Mouse (Mus musculus): ENCODE results near the gene Pam.

Pam gene

GRCm38 (mm10) chr1:98042425-98042824, 53.0 kb downstream of the Pam start:
- DNase-seq (ENCODE audit: low read depth, low spot score): no peak

- DNase-seq (ENCODE audit: low read depth, low spot score): peak; percentile 93
Measured at GRCm38 (mm10) chr1:98038252-98038651, 57.2 kb downstream of the Pam start.

- DNase-seq (ENCODE audit: low read depth, low spot score): peak; percentile 62
Measured at GRCm38 (mm10) chr1:98035736-98036135, 59.7 kb downstream of the Pam start.

GRCm38 (mm10) chr1:98031802-98032201, 63.6 kb downstream of the Pam start:
- no peak for DNase-seq (ENCODE audit: low read depth, low spot score)

GRCm38 (mm10) chr1:98029025-98029424, 66.4 kb downstream of the Pam start:
- peak; percentile 51 for DNase-seq (ENCODE audit: low read depth, low spot score)

- no peak for DNase-seq (ENCODE audit: low read depth, low spot score)
Measured at GRCm38 (mm10) chr1:98028468-98028867, 67.0 kb downstream of the Pam start.

GRCm38 (mm10) chr1:98027959-98028358, 67.5 kb downstream of the Pam start:
- no peak for DNase-seq (ENCODE audit: low read depth, low spot score)

- no peak for DNase-seq (ENCODE audit: low read depth, low spot score)
Measured at GRCm38 (mm10) chr1:98025924-98026640, 69.4 kb downstream of the Pam start.

- no peak for DNase-seq (ENCODE audit: low read depth, low spot score)
Measured at GRCm38 (mm10) chr1:98023866-98024265, 71.6 kb downstream of the Pam start.

- DNase-seq (ENCODE audit: low read depth, low spot score): no peak
Measured at GRCm38 (mm10) chr1:98018987-98019386, 76.5 kb downstream of the Pam start.

GRCm38 (mm10) chr1:98016004-98016848, 79.2 kb downstream of the Pam start:
- DNase-seq (ENCODE audit: low read depth, low spot score): no peak

GRCm38 (mm10) chr1:98015564-98015963, 79.9 kb downstream of the Pam start:
- no peak for DNase-seq (ENCODE audit: low read depth, low spot score)

- peak; percentile 95 for DNase-seq (ENCODE audit: low read depth, low spot score)
Measured at GRCm38 (mm10) chr1:98002561-98003425, 92.7 kb downstream of the Pam start.

GRCm38 (mm10) chr1:97999465-97999864, 96.0 kb downstream of the Pam start:
- no peak for DNase-seq (ENCODE audit: low read depth, low spot score)

- DNase-seq (ENCODE audit: low read depth, low spot score): peak; percentile 35
Measured at GRCm38 (mm10) chr1:97998961-97999360, 96.5 kb downstream of the Pam start.

- no peak for DNase-seq (ENCODE audit: low read depth, low spot score)
Measured at GRCm38 (mm10) chr1:97997088-97997487, 98.4 kb downstream of the Pam start.

GRCm38 (mm10) chr1:97991976-97992375, 103.5 kb downstream of the Pam start:
- no peak for DNase-seq (ENCODE audit: low read depth, low spot score)

- peak; percentile 64 for DNase-seq (ENCODE audit: low read depth, low spot score)
Measured at GRCm38 (mm10) chr1:97983189-97983588, 112.3 kb downstream of the Pam start.

GRCm38 (mm10) chr1:97979422-97979821, 116.0 kb downstream of the Pam start:
- DNase-seq (ENCODE audit: low read depth, low spot score): no peak

GRCm38 (mm10) chr1:97977521-97977920, 117.9 kb downstream of the Pam start:
- no peak for DNase-seq (ENCODE audit: low read depth, low spot score)

- peak; percentile 77 for DNase-seq (ENCODE audit: low read depth, low spot score)
Measured at GRCm38 (mm10) chr1:97976873-97977473, 118.5 kb downstream of the Pam start.
